Mouse (Mus musculus) midbrain, embryonic 15.5 days (tissue): ENCODE data around the gene Sphkap. TPM values are rescaled to one million over a fixed set of nuclear protein-coding genes. Genes with fewer than 3 reads are reported as not detected.

Experiments
- ATAC-seq: fragments of 200-750 bp; cut with Nextera tagmentation; replicated peaks from 2 replicates; pipeline ENCODE4 v1.8.0; 2017; ENCODE audit warnings: moderate TSS enrichment
- H3K27ac ChIP-seq: fragments of 300-500 bp; sonication (generic); 2 replicates; pipeline ENCODE4 v1.5.1; 2015; ENCODE audit warnings: mild to moderate bottlenecking, inconsistent platforms
- H3K27me3 ChIP-seq: fragments of 300-500 bp; sonication (generic); replicated peaks from 2 replicates; pipeline ENCODE4 v1.6.1; 2015; ENCODE audit warnings: inconsistent platforms
- H3K36me3 ChIP-seq: fragments of 300-500 bp; sonication (generic); replicated peaks from 2 replicates; pipeline ENCODE4 v1.6.1; 2015; ENCODE audit warnings: inconsistent platforms
- H3K4me1 ChIP-seq: fragments of 300-500 bp; sonication (generic); 2 replicates; pipeline ENCODE4 v1.6.1; 2015; ENCODE audit warnings: inconsistent platforms
- H3K4me2 ChIP-seq: fragments of 300-500 bp; sonication (generic); 2 replicates; pipeline ENCODE4 v1.6.1; 2015; ENCODE audit warnings: inconsistent platforms, mild to moderate bottlenecking, moderate library complexity
- H3K4me3 ChIP-seq: fragments of 300-500 bp; sonication (generic); 2 replicates; pipeline ENCODE4 v1.5.1; 2015; ENCODE audit warnings: mild to moderate bottlenecking, inconsistent platforms
- H3K9ac ChIP-seq: fragments of 300-500 bp; sonication (generic); 2 replicates; pipeline ENCODE4 v1.6.1; 2015; ENCODE audit warnings: mild to moderate bottlenecking, inconsistent platforms
- H3K9me3 ChIP-seq: fragments of 300-500 bp; sonication (generic); 2 replicates; pipeline ENCODE4 v1.6.1; 2016; ENCODE audit warnings: inconsistent platforms
- WGBS: fragments of 180-500 bp; shearing (Covaris S2); methylation state at CpG from one replicate; pipeline ENCODE4 v1.1.7; 2015; ENCODE audit warnings: mixed read lengths; 5-methylcytosine and 5-hydroxymethylcytosine counted together
- polyA plus RNA-seq: library from polyadenylated mRNA; unstranded; fragments of >200 nt; fragmentation: Nextera tagmentation; extraction: Ambion mirVana; gene quantifications from 2 replicates; pipeline ENCODE4 v1.2.1, GENCODE M21; 2015

Sphkap gene
- 13.1 and 13.9 TPM in 2 replicates for polyA plus RNA-seq

DNA sequence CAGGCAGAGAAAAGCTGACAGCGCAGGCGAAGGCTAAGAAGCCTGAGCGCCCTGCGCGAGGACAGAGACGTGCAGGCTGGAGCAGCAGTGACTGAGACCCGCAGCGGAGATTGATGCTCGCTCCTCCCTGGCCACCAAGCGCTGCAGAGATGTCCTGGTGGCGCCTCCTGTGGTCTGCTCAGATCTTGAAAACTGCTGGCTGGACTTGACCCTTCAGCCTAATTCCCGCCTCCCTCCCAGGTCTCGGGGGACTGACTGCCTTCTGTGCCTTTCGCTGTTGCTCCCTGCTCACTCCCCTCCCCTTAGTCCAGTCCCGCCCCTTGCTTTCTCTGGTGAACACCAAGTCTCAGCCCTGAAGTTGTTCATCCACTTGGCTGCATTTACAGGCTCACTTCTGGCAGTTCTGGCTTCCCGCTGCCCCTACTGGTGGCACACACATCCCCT is at the start of gene Sphkap:
Gene Sphkap (minus strand): TSS at position 180 of the 444 bp plus-strand sequence.
- peak; percentile 89 for ATAC-seq
- no peaks in the 10 kb centered on the region for H3K27me3 ChIP-seq
- 1% methylated on average over 16 of the region's 16 CpGs for WGBS
- H3K4me3 ChIP-seq: peak within 1 kb of the TSS; percentile 51
- H3K9ac ChIP-seq: peak within 1 kb of the TSS; percentile 46
- H3K36me3 ChIP-seq: no peaks in the 10 kb centered on the region
- no peaks in the 10 kb centered on the region for H3K9me3 ChIP-seq
- peak within 1 kb of the TSS; percentile 93 for H3K4me2 ChIP-seq
- peaks cover 13% of the 10 kb centered on the region; the same call in 1 of the 2 replicates for H3K4me1 ChIP-seq
- no peak within 1 kb of the TSS; the same call in 1 of the 2 replicates for H3K27ac ChIP-seq

DNA sequence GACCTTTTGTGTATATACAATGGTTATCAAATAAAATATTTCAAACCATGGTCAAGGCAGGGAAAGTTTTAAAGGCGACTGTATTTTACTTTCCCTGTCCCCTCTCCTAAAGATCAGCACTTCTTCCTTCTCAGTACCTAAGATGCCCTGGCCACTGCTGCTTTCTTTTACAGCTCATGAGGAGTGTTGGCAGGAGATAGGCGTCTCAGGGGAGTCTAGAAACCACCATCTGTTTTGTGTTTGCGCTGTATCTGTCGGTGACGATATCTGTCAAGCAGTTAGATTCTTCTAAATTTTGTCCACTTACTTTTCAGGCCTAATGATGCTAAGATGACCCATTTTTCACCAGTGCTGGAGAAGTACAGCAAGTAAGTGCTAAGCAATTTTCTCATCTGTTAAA is 43.3 kb upstream of the Sphkap start:
- no peak for ATAC-seq
- 73% methylated on average over 5 of the region's 5 CpGs for WGBS
- Histone ChIP-seq H3K27ac (no peak overlapping the region), H3K4me1 (no peaks in the 10 kb centered on the region), H3K9ac (no peak overlapping the region), H3K36me3 (no peaks in the 10 kb centered on the region), H3K27me3 (no peaks in the 10 kb centered on the region), H3K9me3 (no peaks in the 10 kb centered on the region), H3K4me2 (no peak overlapping the region), H3K4me3 (no peak overlapping the region)

DNA sequence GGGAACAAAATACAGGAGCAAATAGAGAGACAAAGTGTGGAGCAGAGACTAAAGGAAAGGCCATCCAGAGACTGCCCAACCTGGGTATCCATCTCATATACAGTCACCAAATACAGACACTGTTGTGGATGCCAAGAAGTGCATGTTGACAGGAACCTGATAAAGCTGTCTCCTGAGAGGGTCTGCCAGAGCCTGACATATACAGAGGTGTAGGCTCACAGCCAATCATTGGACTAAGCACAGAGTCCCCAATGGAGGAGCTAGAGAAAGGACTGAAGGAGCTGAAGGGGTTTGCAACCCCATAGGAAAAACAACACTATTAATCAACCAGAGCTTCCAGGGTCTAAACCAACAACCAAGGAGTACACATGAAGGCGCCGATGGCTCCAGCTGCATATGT is 32.4 kb upstream of the Sphkap start:
- no peak overlapping the region for H3K9ac ChIP-seq
- H3K4me1 ChIP-seq: no peaks in the 10 kb centered on the region
- H3K4me2 ChIP-seq: no peak overlapping the region
- H3K27me3 ChIP-seq: no peaks in the 10 kb centered on the region
- 99% methylated on average over 2 of the region's 2 CpGs for WGBS
- no peak overlapping the region for H3K4me3 ChIP-seq
- H3K27ac ChIP-seq: no peak overlapping the region
- H3K9me3 ChIP-seq: no peaks in the 10 kb centered on the region
- ATAC-seq: no peak
- H3K36me3 ChIP-seq: no peaks in the 10 kb centered on the region

DNA sequence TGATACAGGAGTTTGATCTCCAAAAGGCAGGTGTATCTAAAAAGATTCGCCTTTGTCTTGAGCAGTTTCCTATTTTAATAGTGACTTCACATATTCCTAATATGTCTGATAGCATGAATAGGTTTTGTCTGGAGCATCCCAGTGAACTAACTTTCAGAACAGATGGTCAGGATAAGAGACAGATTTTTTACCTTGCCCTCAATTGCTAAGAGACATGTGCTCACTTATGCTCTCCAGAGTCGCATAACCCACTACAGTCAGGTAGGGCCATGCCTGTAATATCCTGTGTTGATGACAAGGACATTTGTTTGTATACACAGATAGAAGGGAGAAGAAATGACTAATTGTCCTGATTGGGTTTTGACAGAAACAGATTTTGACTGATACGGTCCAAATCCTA is 25.9 kb upstream of the Sphkap start:
- no peak for ATAC-seq
- Histone ChIP-seq H3K4me1 (no peaks in the 10 kb centered on the region), H3K27ac (no peak overlapping the region), H3K4me2 (no peak overlapping the region), H3K4me3 (no peak overlapping the region), H3K27me3 (no peaks in the 10 kb centered on the region), H3K9ac (no peak overlapping the region), H3K9me3 (no peaks in the 10 kb centered on the region), H3K36me3 (no peaks in the 10 kb centered on the region)
- WGBS: 94% methylated on average over 3 of the region's 3 CpGs

DNA sequence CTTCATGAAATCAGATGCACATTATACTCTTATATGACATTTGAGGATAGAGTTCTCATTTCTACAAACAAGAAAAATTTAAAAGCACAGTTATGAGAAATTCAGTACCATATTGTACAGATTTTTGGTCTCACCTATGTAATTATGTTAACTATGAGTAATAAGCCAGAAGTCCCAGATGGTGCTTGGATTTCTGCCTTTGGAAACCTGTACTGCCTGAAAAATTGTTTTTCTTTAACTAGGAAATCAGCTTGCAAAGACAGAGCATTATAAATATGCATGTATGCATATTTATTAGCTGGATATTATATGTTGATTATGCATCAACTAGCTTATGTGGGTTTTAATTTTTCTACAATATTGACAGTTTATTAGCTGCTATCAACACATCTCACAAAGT is 21.9 kb upstream of the Sphkap start:
- no peaks in the 10 kb centered on the region for H3K9me3 ChIP-seq
- no peak overlapping the region for H3K27ac ChIP-seq
- H3K27me3 ChIP-seq: no peaks in the 10 kb centered on the region
- H3K9ac ChIP-seq: no peak overlapping the region
- H3K4me3 ChIP-seq: no peak overlapping the region
- ATAC-seq: no peak
- no peaks in the 10 kb centered on the region for H3K4me1 ChIP-seq
- H3K36me3 ChIP-seq: no peaks in the 10 kb centered on the region
- no peak overlapping the region for H3K4me2 ChIP-seq

DNA sequence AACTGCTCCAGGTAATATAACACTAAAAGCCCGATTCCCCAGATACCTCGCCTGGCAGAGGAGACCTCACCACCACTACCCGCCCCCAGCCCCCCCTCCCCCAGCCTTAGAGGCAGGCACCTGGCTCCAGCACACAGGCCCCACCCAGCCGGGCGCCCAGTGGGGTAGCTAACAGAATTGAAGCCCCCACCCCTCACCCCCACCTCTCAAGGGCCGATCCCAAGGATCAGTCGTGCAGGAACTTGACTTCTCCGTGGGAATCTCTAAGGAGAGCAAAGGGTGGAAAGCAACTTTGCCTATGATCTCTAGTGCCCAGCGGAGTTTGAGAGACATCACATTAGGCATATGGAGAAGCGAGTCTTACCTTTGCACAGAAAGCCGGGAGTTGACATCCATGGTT is 384 bp downstream of the Sphkap start:
- Histone ChIP-seq H3K9ac (peak overlapping the region; percentile 46), H3K4me2 (peak overlapping the region; percentile 93), H3K27ac (no peak overlapping the region; the same call in 1 of the 2 replicates), H3K27me3 (no peaks in the 10 kb centered on the region), H3K36me3 (no peaks in the 10 kb centered on the region), H3K9me3 (no peaks in the 10 kb centered on the region), H3K4me1 (peaks cover 13% of the 10 kb centered on the region; the same call in 1 of the 2 replicates), H3K4me3 (peak overlapping the region; percentile 51)
- ATAC-seq: peak; percentile 73
- 3% methylated on average over 11 of the region's 11 CpGs for WGBS

DNA sequence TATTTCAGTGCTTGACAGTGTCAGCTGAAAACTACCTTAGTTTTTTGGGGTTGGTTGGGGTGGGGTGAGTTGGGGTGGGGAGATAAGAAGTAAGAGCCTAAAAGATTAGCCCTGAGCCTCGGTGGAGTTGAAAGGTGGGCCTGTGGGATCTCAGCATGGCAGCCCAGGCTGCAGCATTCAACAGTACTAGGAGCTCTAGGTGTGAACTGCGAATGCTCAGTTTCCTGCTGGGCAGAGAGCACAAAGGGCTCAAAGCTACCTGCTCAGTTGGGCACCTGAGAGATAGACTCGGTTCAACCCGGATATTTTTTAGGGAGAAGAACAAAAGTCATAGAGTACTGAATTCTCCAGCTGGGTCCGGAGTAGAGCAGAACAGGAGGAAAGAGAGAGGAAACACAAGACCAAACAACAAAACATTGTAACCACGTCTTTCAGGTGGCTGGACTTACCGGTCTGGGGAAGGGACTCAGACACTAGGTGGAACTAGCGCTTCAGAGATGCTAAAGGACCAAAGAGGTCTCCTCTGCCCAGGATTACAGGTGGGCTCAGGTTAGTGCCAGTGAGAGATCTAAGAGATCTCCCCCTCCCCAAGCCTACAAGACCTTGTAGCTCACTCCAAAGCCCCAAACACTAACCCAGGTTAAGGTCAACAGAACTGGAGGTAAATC is 984 bp downstream of the Sphkap start:
- Histone ChIP-seq H3K4me1 (peaks cover 13% of the 10 kb centered on the region; the same call in 1 of the 2 replicates), H3K36me3 (no peaks in the 10 kb centered on the region), H3K9me3 (no peaks in the 10 kb centered on the region), H3K4me3 (peak overlapping the region; percentile 51), H3K27ac (no peak overlapping the region), H3K27me3 (no peaks in the 10 kb centered on the region), H3K9ac (peak overlapping the region; percentile 46; the same call in 1 of the 2 replicates), H3K4me2 (peak overlapping the region; percentile 93)
- 5% methylated on average over 8 of the region's 8 CpGs for WGBS
- ATAC-seq: peak; percentile 77

DNA sequence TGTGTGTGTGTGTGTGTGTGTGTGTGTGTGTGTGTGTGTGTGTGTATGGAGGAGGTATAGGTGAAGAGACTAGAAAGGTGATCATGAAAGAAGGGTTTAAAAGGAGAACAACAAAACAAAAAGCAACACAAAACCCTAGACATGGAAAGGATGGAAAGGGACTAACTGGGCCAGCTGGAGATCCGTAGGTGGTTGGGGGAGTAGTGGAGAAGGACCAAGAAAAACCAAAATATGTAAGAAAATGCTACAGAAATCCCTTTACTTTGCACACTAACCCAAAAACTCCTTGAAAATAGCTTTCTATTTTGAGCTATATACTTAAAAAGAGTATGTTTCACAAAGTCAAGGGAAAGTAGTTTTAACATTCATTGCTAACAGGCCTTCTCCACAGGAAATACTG is 6.9 kb downstream of the Sphkap start:
- no peak for ATAC-seq

DNA sequence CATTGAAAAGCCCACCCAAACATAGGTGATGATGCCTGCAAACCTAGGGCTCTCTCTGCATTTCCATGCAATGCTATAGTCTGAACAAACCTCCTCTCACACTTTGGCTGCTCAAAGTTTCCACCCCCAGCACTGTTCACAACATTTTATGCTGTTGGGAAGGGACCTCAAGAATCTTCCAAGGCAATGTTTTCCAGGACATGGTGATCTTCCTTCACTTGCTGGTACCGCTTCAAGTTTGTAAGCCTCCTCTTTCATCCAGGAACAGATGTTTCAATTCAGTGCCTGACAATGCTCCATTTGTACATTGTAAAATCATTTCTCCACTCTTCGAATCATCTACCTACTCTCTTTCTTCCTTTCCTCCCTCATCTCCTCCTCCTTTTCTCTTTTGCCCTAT is 11.7 kb downstream of the Sphkap start:
- Histone ChIP-seq H3K9me3 (no peaks in the 10 kb centered on the region), H3K27me3 (no peaks in the 10 kb centered on the region), H3K27ac (no peak overlapping the region), H3K36me3 (no peaks in the 10 kb centered on the region), H3K9ac (no peak overlapping the region), H3K4me3 (no peak overlapping the region), H3K4me2 (no peak overlapping the region), H3K4me1 (no peaks in the 10 kb centered on the region)
- 86% methylated on average over 2 of the region's 2 CpGs for WGBS
- no peak for ATAC-seq

More for the DNA sequence above, 6.9 kb downstream of the Sphkap start:
- Histone ChIP-seq H3K4me1 (no peaks in the 10 kb centered on the region), H3K36me3 (no peaks in the 10 kb centered on the region), H3K9me3 (no peaks in the 10 kb centered on the region), H3K9ac (no peak overlapping the region), H3K4me2 (no peak overlapping the region), H3K27me3 (no peaks in the 10 kb centered on the region), H3K27ac (no peak overlapping the region), H3K4me3 (no peak overlapping the region)
- WGBS: 82% methylated on average over 1 of the region's 1 CpGs

DNA sequence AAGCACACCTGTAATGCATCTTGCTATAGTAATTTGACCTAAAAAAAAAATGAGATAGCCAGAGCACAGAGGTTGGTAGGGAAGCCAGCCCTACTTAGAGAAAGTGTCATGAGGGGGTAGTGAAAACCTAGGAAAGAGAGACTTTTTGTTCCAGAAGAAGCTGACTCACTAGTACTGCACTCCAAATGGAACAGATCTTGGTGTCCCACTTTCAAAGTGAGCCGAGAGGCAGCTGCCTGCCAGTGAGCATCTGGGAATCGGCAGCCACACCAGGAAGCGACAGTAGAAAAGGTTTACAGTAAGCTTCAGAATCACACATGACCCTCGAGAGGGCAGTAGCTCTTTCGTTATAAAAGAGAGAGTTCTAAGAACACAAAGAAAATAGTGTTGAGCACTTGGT is 12.4 kb downstream of the Sphkap start:
- no peak for ATAC-seq
- H3K4me3 ChIP-seq: no peak overlapping the region
- no peak overlapping the region for H3K4me2 ChIP-seq
- H3K9ac ChIP-seq: no peak overlapping the region
- H3K27me3 ChIP-seq: no peaks in the 10 kb centered on the region
- H3K9me3 ChIP-seq: no peaks in the 10 kb centered on the region
- no peak overlapping the region for H3K27ac ChIP-seq
- no peaks in the 10 kb centered on the region for H3K36me3 ChIP-seq
- 87% methylated on average over 5 of the region's 5 CpGs for WGBS
- H3K4me1 ChIP-seq: no peaks in the 10 kb centered on the region

DNA sequence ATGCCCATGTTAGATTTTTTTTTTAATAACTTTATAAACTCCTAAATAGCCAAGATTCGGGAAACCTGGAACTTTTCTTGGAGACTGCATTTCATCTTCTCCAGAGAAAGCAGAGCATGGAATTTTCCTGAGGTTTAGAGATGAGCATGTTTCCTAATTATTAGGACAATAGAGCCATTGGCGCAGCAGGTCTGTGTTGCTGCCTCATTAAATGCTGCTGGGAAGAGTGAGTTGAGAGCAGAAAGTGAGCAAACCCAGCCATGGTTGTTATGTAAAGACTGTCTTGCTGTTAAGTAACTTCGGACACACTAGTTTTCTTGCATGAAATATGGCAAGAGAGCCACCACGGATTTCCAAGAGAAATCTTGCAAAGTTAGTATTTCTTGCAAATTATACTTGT is 18.6 kb downstream of the Sphkap start:
- H3K9me3 ChIP-seq: no peaks in the 10 kb centered on the region
- no peaks in the 10 kb centered on the region for H3K36me3 ChIP-seq
- no peak overlapping the region for H3K27ac ChIP-seq
- no peaks in the 10 kb centered on the region for H3K4me1 ChIP-seq
- no peak for ATAC-seq
- WGBS: 71% methylated on average over 4 of the region's 4 CpGs
- no peak overlapping the region for H3K4me3 ChIP-seq
- H3K9ac ChIP-seq: no peak overlapping the region
- H3K27me3 ChIP-seq: no peaks in the 10 kb centered on the region
- H3K4me2 ChIP-seq: no peak overlapping the region

DNA sequence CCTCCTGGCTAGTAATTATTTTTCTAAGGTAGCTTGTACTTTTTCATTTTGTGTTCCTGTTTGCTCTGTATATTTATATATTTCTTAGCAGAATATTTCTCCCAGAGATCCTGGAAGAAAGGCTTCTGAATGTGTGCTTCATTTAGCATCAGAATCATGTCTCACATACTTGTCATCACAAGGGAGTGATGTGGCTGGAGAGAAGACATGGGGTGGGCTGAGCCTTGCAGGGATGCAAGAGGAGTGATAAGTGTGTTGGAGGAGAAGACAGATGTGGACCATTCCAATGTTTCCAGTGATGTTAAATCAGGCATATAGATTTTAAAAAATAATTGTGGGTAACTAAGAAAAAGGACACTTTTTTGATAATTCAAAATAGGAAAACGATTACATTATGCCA is 30.6 kb downstream of the Sphkap start:
- Histone ChIP-seq H3K4me3 (no peak overlapping the region), H3K9ac (no peak overlapping the region), H3K4me2 (no peak overlapping the region), H3K4me1 (no peaks in the 10 kb centered on the region), H3K36me3 (no peaks in the 10 kb centered on the region), H3K27ac (no peak overlapping the region), H3K27me3 (no peaks in the 10 kb centered on the region), H3K9me3 (no peaks in the 10 kb centered on the region)
- 77% methylated on average over 1 of the region's 1 CpGs for WGBS
- ATAC-seq: no peak

DNA sequence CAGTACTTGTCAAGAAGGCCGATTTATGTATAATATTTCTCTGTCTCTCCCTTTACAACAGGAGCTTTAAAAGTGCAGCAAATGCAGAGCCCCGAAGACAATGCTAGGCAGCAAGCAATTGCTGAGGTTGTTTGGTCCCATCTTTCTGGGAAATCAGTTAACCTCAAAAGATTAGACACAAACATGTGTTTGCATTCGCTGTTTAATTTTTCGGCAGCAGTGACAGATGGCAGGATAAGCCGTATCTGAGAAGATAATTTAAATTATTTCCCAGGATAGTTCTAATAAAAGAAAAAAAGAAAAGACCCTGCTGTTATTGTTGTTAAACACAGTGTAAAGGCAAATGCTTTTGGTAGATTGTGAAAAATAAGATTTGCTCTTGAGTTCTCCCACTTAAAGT is 41.5 kb downstream of the Sphkap start:
- Histone ChIP-seq H3K27ac (no peak overlapping the region; the same call in 1 of the 2 replicates), H3K9ac (no peak overlapping the region), H3K36me3 (no peaks in the 10 kb centered on the region), H3K4me1 (no peaks in the 10 kb centered on the region), H3K9me3 (no peaks in the 10 kb centered on the region), H3K4me3 (no peak overlapping the region), H3K4me2 (no peak overlapping the region), H3K27me3 (no peaks in the 10 kb centered on the region)
- peak; percentile 39; the same call in 1 of the 2 replicates for ATAC-seq
- WGBS: 55% methylated on average over 5 of the region's 5 CpGs
